Mouse (Mus musculus) lung, embryonic 14.5 days (tissue): ENCODE data around the gene Smco1. TPM values are rescaled to one million over a fixed set of nuclear protein-coding genes. Genes with fewer than 3 reads are reported as not detected.
A peak's percentile ranks its signal among the peaks of the same experiment; 100 is the strongest.

Experiments
- ATAC-seq: fragments of 200-750 bp; cut with Nextera tagmentation; 2 replicates; pipeline ENCODE4 v1.8.0; 2017; ENCODE audit warnings: mild to moderate bottlenecking, moderate TSS enrichment, moderate library complexity; ENCODE audit not compliant: insufficient read depth
- DNase-seq: peaks from one replicate; pipeline ENCODE4 v3.0.0-alpha.2; 2015
- H3K27ac ChIP-seq: fragments of 300-500 bp; sonication (generic); 2 replicates; pipeline ENCODE4 v1.5.1; 2014; ENCODE audit warnings: low read depth, mild to moderate bottlenecking, moderate library complexity
- H3K27me3 ChIP-seq: fragments of 300-500 bp; sonication (generic); 2 replicates; pipeline ENCODE4 v1.6.1; 2014; ENCODE audit warnings: low read length, control low read depth; ENCODE audit not compliant: insufficient read depth
- H3K36me3 ChIP-seq: fragments of 300-500 bp; sonication (generic); 2 replicates; pipeline ENCODE4 v1.6.1; 2014; ENCODE audit warnings: control low read depth; ENCODE audit not compliant: insufficient read depth
- H3K4me1 ChIP-seq: fragments of 300-500 bp; sonication (generic); 2 replicates; pipeline ENCODE4 v1.6.1; 2014; ENCODE audit warnings: antibody characterized with exemption, control low read depth; ENCODE audit not compliant: insufficient read depth
- H3K4me2 ChIP-seq: fragments of 300-500 bp; sonication (generic); 2 replicates; pipeline ENCODE4 v1.6.1; 2014; ENCODE audit warnings: mild to moderate bottlenecking
- H3K4me3 ChIP-seq: fragments of 300-500 bp; sonication (generic); 2 replicates; pipeline ENCODE4 v1.5.1; 2014; ENCODE audit warnings: low read depth, low read length
- H3K9ac ChIP-seq: fragments of 300-500 bp; sonication (generic); 2 replicates; pipeline ENCODE4 v1.6.1; 2014
- H3K9me3 ChIP-seq: fragments of 300-500 bp; sonication (generic); 2 replicates; pipeline ENCODE4 v1.6.1; 2016; ENCODE audit warnings: low read depth, low read length, control low read depth
- CTCF ChIP-seq: IDR thresholded peaks from 2 replicates; pipeline ENCODE4 v1.5.1; 2016; ENCODE audit warnings: antibody characterized with exemption, low read depth
- WGBS: fragments of 180-500 bp; shearing (Covaris S2); extraction: QIAGEN DNeasy Blood & Tissue Kit; methylation state at CpG from one replicate; pipeline ENCODE4 v1.1.7; 2014; 5-methylcytosine and 5-hydroxymethylcytosine counted together
- microRNA counts: library from miRNA; unstranded; fragments of <30 nt; microRNA quantifications from one replicate; lab custom pipeline; 2016
- microRNA-seq: library from miRNA; unstranded; fragments of <30 nt; microRNA quantifications from one replicate; pipeline ENCODE4, GENCODE M21; 2016; ENCODE audit warnings: borderline number of aligned reads
- polyA plus RNA-seq: library from polyadenylated mRNA; unstranded; fragments of >200 nt; fragmentation: Nextera tagmentation; extraction: Ambion mirVana; gene quantifications from 2 replicates; pipeline ENCODE4 v1.2.1, GENCODE M21; 2014

Gene Smco1
- polyA plus RNA-seq, 1 experiment from 2014 or later, result not detected

DNA sequence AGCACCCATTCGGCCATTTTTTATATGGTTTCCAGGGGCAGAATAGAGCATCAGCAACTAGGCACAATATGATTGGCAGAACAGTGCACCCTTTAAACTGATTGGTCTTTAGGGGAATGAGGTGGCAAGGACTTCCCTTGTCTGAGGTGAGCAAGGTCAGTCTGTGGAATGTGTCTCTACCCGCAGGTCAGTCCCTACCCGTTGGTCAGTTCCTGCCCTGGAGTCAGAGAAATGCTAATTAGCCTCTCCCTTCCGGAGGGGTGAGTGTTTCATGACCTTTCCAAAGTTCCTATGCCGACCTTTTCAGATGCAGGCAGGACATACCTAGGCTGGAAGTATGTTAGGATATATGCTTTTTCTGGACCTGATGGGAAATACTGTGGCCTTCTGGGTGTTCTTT is 41.1 kb downstream of the Smco1 start:
- H3K4me2 ChIP-seq, result no peak overlapping the region
- H3K9ac ChIP-seq, result no peak overlapping the region
- H3K4me3 ChIP-seq, result no peak overlapping the region
- no peaks in the 10 kb centered on the region for H3K27me3 ChIP-seq
- H3K27ac ChIP-seq, result no peak overlapping the region
- TF ChIP-seq CTCF, result no peak
- no peak for DNase-seq
- H3K9me3 ChIP-seq, result no peaks in the 10 kb centered on the region
- H3K4me1 ChIP-seq, result no peaks in the 10 kb centered on the region
- H3K36me3 ChIP-seq, result no peaks in the 10 kb centered on the region
- ATAC-seq, result no peak
- whole genome bisulfite sequencing, result 37% methylated on average over 5 of the region's 5 CpGs

GRCm38 (mm10) chr16:32312859-32313258 is 41.6 kb downstream of the Smco1 start:
- no peaks in the 10 kb centered on the region for H3K27me3 ChIP-seq
- no peak for DNase-seq
- TF ChIP-seq CTCF, result no peak
- 63% methylated on average over 4 of the region's 4 CpGs for WGBS
- no peak for ATAC-seq
- no peak overlapping the region for H3K4me2 ChIP-seq
- H3K9me3 ChIP-seq, result no peaks in the 10 kb centered on the region
- H3K9ac ChIP-seq, result no peak overlapping the region
- H3K36me3 ChIP-seq, result no peaks in the 10 kb centered on the region
- no peaks in the 10 kb centered on the region for H3K4me1 ChIP-seq
- H3K27ac ChIP-seq, result no peak overlapping the region
- H3K4me3 ChIP-seq, result no peak overlapping the region

- no peaks in the 10 kb centered on the region for H3K36me3 ChIP-seq
- 59% methylated on average over 2 of the region's 2 CpGs for WGBS
- H3K27ac ChIP-seq, result no peak overlapping the region
- DNase-seq (no peak), ATAC-seq (no peak)
- H3K9me3 ChIP-seq, result no peaks in the 10 kb centered on the region
- no peaks in the 10 kb centered on the region for H3K27me3 ChIP-seq
- H3K4me3 ChIP-seq, result no peak overlapping the region
- TF ChIP-seq CTCF, result no peak
- no peak overlapping the region for H3K9ac ChIP-seq
- H3K4me2 ChIP-seq, result no peak overlapping the region
- H3K4me1 ChIP-seq, result no peaks in the 10 kb centered on the region
These were observed 45.3 kb downstream of the Smco1 start for GRCm38 (mm10) chr16:32316601-32317000.

DNA sequence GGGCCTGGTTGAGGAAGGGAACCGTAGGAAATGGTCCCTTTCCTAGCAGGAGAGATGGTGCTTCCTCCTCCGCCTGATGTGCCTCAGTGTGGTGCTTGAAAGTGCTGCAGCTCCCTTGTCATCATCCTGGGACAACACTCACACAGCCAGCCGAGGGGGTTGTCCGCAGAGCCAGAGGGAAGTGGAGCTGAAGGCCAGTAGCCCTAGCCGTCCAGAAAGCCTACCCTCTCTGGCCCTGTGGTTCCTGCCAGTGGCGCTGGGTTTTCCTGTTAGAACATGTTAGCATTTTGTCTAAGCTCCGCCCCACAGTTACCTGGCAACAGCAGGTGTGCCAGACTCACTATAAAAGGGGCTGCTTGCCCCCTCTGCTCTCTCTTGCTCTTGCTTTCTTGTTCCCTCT is 52.7 kb downstream of the Smco1 start:
- Histone ChIP-seq H3K27ac (no peak overlapping the region), H3K9ac (no peak overlapping the region), H3K9me3 (no peaks in the 10 kb centered on the region), H3K27me3 (no peaks in the 10 kb centered on the region), H3K36me3 (no peaks in the 10 kb centered on the region), H3K4me3 (no peak overlapping the region), H3K4me2 (no peak overlapping the region), H3K4me1 (no peaks in the 10 kb centered on the region)
- 21% methylated on average over 7 of the region's 7 CpGs for WGBS
- ATAC-seq (no peak), DNase-seq (peak; percentile 26)
- TF ChIP-seq CTCF, result no peak

MicroRNAs encoded within 50 kb of the gene (microRNA counts, 519-probe panel; counts per million panel counts)
- 784 counts per million, percentile 3 among the panel's probes with 10 or more counts for microRNA mmu-miR-1946a (lab: Ali Mortazavi, UCI)

Small RNA genes lying within 50 kb of the gene (microRNA-seq; reads per million reads assigned to microRNA genes)
- not detected for gene Mir1946a

Other genes with a start within 250 kb of the Smco1 start
- gene Pak2, start 192.1 kb upstream of the Smco1 start, polyA plus RNA-seq, result 38.2 and 39.8 TPM in 2 replicates
- 105 and 111 TPM in 2 replicates for gene Pigx, start 171.7 kb upstream of the Smco1 start, polyA plus RNA-seq
- 29.0 and 33.9 TPM in 2 replicates for gene Cep19, start 171.7 kb upstream of the Smco1 start, polyA plus RNA-seq
- gene Nrros, start 105.9 kb upstream of the Smco1 start, polyA plus RNA-seq, result 37.6 and 42.6 TPM in 2 replicates
- not detected in 2 replicates for gene Bex6, start 91.6 kb upstream of the Smco1 start, polyA plus RNA-seq
- 19.9 and 23.9 TPM in 2 replicates for gene Fbxo45, start 24.3 kb upstream of the Smco1 start, polyA plus RNA-seq
- 17.3 and 20.4 TPM in 2 replicates for gene Wdr53, start 24.2 kb upstream of the Smco1 start, polyA plus RNA-seq
- 32.3 and 36.1 TPM in 2 replicates for gene Rnf168, start 6.0 kb downstream of the Smco1 start, polyA plus RNA-seq
- 20.8 and 23.2 TPM in 2 replicates for gene Ubxn7, start 60.8 kb downstream of the Smco1 start, polyA plus RNA-seq
- not detected in 2 replicates for gene Tm4sf19, start 129.0 kb downstream of the Smco1 start, polyA plus RNA-seq
- 27.7 and 28.1 TPM in 2 replicates for gene Tctex1d2, start 148.2 kb downstream of the Smco1 start, polyA plus RNA-seq
- 39.5 and 40.4 TPM in 2 replicates for gene Pcyt1a, start 159.5 kb downstream of the Smco1 start, polyA plus RNA-seq
- 0.24 and 0.60 TPM in 2 replicates for gene Slc51a, start 216.4 kb downstream of the Smco1 start, polyA plus RNA-seq
- gene Zdhhc19, start 224.8 kb downstream of the Smco1 start, polyA plus RNA-seq, result not detected in 2 replicates